Mouse (Mus musculus) kidney, adult 2 months (tissue): ENCODE measurements around the gene Ubqln4. TPM values are rescaled to one million over a fixed set of nuclear protein-coding genes. Genes with fewer than 3 reads are reported as not detected.

Experiments used
- DNase-seq: peaks from one replicate; pipeline ENCODE4 v3.0.0; 2021
- H3K27ac ChIP-seq: fragments of 200-500 bp; 2 replicates; pipeline ENCODE4 v1.5.1; 2012; ENCODE audit warnings: low read depth, low read length, control low read depth, inconsistent platforms; ENCODE audit not compliant: insufficient read depth
- H3K27me3 ChIP-seq: fragments of 200-500 bp; replicated peaks from 2 replicates; pipeline ENCODE4 v1.6.1; 2012; ENCODE audit warnings: mild to moderate bottlenecking, moderate library complexity, low read length, inconsistent platforms; ENCODE audit not compliant: control insufficient read depth, insufficient read depth
- H3K36me3 ChIP-seq: fragments of 200-500 bp; 2 replicates; pipeline ENCODE4 v1.6.1; 2012; ENCODE audit warnings: mild to moderate bottlenecking, moderate library complexity, low read length, inconsistent platforms; ENCODE audit not compliant: control insufficient read depth, insufficient read depth
- H3K4me1 ChIP-seq: fragments of 200-500 bp; 2 replicates; pipeline ENCODE4 v1.6.1; 2011; ENCODE audit warnings: low read length; ENCODE audit not compliant: control insufficient read depth, insufficient read depth
- H3K4me3 ChIP-seq: fragments of 200-500 bp; 2 replicates; pipeline ENCODE4 v1.5.1; 2011; ENCODE audit warnings: mild to moderate bottlenecking, low read depth, low read length, control low read depth; ENCODE audit not compliant: insufficient read depth
- CTCF ChIP-seq: fragments of 200-500 bp; conservative IDR thresholded peaks from 2 replicates; pipeline ENCODE4 v1.5.1; 2011; ENCODE audit warnings: low read depth, mild to moderate bottlenecking, control low read depth, low read length, moderate library complexity, mixed read lengths; ENCODE audit not compliant: insufficient read depth, insufficient read length
- POLR2A ChIP-seq: fragments of 200-500 bp; IDR thresholded peaks from one replicate; pipeline ENCODE4 v1.6.1; 2011; ENCODE audit warnings: low read depth, low read length, control low read depth
- WGBS: fragments of 180-500 bp; shearing (Covaris S2); methylation state at CpG from one replicate; pipeline ENCODE4 v1.1.7; 2018; 5-methylcytosine and 5-hydroxymethylcytosine counted together
- polyA plus RNA-seq: library from polyadenylated mRNA; depleted of rRNA; stranded (reverse); fragments of >200 nt; gene quantifications from 2 replicates; pipeline ENCODE4 v1.2.3, GENCODE M21; 2012

The Ubqln4 gene
- polyA plus RNA-seq, 1 experiment: 59.9 TPM

DNA sequence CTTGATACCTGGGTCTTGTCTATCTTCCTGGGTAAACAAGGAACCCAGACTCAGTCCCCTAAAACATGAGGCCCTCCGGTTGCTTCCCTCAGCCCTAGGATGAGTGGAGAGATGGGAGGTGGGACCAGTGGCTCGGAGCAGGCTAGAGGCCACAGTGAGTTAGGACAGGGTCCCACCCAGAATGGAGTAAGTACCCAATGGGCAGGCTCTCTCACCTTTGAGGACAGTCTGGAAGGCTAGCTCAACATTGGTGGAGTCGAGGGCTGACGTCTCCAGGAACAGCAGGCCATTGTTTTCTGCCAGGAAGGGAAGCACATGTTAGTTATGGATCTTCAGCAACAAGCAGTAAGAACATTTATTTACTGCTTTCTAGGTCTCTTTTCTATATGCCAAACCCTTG lies 11.1 kb upstream of the Ubqln4 start:
- Histone ChIP-seq H3K36me3 (no peaks in the 10 kb centered on the region), H3K27ac (no peak overlapping the region), H3K27me3 (no peaks in the 10 kb centered on the region), H3K4me3 (no peak overlapping the region), H3K4me1 (no peaks in the 10 kb centered on the region)
- DNase-seq: no peak
- 77% methylated on average over 4 of the region's 4 CpGs for WGBS
- no peak for TF ChIP-seq POLR2A
- no peak for TF ChIP-seq CTCF

DNA sequence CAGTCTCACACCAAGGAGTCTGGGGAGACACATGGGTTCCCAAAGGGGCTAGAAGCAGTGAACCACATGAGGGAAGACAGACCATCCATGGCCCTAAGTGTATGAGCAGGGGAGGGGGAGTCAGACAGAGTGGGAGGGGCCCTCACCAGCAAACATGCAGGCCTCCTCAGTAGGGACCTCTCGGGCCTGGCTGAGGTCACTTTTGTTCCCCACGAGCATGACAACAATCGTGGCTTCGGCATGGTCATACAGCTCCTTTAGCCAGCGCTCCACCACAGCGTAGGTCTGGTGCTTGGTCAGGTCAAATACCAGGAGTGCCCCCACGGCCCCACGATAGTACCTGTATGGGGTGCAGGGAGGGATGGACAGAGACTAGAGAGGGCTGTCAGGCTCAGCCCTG lies 10.4 kb upstream of the Ubqln4 start:
- DNase-seq: no peak
- Histone ChIP-seq H3K4me3 (no peak overlapping the region), H3K4me1 (no peaks in the 10 kb centered on the region), H3K27ac (no peak overlapping the region), H3K27me3 (no peaks in the 10 kb centered on the region), H3K36me3 (no peaks in the 10 kb centered on the region)
- 88% methylated on average over 8 of the region's 8 CpGs for WGBS
- TF ChIP-seq CTCF (no peak), POLR2A (no peak)

DNA sequence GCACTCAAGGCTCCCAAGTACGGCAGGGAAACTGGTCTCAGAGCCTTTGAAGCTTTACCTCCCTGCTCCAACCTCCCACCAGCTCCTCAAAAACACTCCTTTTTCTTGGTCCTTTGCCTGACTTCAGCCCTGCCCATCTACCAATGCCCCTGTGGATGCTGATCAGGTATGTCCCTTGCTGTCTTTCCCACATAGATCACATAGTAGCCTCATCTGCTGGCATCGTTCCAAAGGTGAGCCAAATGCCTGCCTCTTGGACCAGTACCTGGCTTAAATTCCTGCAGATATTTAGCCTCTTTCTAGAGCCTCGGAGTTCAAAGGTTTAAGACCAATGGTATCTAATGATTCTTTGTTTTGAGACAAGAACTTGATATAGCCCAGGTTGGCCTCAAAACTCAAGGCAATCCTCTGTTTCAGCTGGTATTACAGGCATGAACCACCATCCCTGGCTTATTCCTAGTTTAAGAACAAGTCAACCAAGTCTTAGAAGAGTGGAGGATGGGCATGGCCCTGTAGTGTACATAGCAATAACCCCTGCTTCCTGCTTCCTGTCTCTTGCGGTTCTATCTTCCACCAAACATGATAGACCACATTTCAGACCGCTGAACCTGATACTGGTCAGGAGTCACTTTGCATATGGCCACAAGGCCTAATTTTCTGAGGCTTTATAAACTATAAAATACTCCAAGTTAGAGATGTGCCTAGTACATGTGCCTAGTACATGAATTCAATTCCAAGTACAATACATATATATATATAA lies 9.7 kb upstream of the Ubqln4 start:
- WGBS: 65% methylated on average over 5 of the region's 5 CpGs
- no peaks in the 10 kb centered on the region for H3K36me3 ChIP-seq
- no peak for DNase-seq

DNA sequence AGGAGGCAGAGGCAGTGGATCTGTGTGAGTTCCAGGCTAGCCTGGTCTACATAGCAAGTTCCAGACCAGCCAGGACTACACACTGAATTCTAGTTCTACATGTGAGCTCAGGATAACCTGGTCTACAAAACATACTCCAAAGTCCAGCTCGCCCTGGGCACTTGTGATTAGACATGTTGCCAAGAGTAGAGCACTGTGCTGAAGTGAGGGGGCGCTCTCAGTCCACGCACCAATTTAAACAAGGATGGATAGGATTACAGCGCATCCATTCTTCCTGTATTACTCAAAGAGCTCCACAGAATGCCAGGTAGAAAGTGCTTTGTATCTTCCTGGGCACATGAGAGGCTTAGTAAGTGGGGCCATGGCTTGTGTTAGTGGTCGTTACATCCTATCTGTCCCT lies 9.0 kb upstream of the Ubqln4 start:
- Histone ChIP-seq H3K27me3 (no peaks in the 10 kb centered on the region), H3K4me3 (no peak overlapping the region), H3K27ac (no peak overlapping the region), H3K4me1 (no peaks in the 10 kb centered on the region), H3K36me3 (no peaks in the 10 kb centered on the region)
- WGBS: 47% methylated on average over 5 of the region's 5 CpGs
- TF ChIP-seq CTCF (peak; percentile 71), POLR2A (no peak)
- DNase-seq: peak; percentile 45

More for the DNA sequence above, 9.7 kb upstream of the Ubqln4 start:
- no peak overlapping the region for H3K27ac ChIP-seq
- TF ChIP-seq POLR2A: no peak
- TF ChIP-seq CTCF: no peak
- no peaks in the 10 kb centered on the region for H3K4me1 ChIP-seq
- no peaks in the 10 kb centered on the region for H3K27me3 ChIP-seq
- H3K4me3 ChIP-seq: no peak overlapping the region

DNA sequence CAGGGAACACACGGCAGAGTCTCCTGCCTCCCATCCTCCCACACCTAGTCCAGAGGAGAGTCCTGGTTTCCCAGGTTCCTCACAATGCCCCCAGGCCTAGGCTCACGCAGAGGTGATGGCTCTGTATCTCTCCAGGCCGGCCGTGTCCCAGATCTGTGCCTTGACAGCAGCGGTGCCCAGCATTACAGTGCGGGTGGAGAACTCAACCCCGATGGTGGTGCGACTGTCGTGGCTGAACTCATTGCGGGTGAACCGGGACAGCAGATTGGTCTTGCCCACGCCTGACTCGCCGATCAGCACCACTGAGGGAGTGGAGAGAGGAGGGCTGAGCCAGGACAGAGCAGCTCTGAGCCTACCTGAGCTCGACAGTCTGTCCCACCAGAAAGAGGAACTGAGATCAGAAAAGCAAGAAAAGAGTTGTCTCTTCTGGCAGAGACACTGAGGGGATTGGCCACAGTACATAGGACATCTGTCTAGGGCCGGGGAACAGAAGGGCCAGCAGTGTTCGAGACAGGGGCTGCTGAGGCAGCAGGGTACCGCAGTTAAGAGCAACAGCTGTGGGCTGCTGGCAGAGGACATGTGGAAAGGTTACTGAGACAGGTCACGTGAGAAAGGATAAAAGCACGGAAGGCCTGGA lies 8.5 kb upstream of the Ubqln4 start:
- WGBS: 67% methylated on average over 20 of the region's 20 CpGs
- H3K4me3 ChIP-seq: no peak overlapping the region
- H3K27ac ChIP-seq: no peak overlapping the region
- H3K27me3 ChIP-seq: no peaks in the 10 kb centered on the region
- no peak for DNase-seq
- H3K36me3 ChIP-seq: no peaks in the 10 kb centered on the region
- TF ChIP-seq POLR2A (no peak), CTCF (no peak)
- no peaks in the 10 kb centered on the region for H3K4me1 ChIP-seq

DNA sequence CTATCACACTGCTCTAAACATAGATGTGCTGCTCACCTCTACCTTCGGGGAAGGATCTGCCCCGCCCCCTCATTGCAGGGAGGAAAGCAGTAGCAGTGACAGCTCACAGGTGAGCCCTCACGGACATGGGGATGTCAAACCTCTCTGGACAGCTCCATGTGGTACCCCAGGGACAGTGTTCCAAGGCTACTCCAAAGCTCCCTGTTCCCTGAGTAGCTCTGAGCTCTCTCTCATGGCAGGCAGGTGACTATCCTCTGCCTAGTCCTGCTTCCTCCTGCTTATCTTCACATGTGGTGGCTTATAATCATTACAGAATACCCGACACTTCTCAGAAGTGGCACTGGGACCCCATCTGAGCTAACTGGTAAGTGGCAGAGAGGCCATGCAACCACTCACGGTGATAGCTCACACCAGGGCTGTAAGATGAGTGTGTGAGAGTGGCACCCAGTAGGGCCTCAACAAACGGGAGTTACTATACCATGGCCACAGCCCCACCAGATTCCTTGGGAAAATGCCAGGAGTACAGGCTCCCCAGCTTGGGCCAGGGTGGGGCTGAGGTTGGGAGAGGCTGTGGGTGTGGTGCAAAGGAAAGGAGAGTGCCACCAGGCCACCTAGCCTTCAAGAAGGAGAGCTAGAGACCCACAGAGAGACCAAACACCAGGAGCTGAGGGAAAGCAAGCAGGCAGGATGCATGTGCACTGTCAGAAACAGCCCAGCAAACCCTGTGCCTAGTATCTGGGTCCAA lies 6.7 kb upstream of the Ubqln4 start:
- 73% methylated on average over 6 of the region's 6 CpGs for WGBS
- DNase-seq: no peak
- Histone ChIP-seq H3K36me3 (no peaks in the 10 kb centered on the region), H3K27me3 (no peaks in the 10 kb centered on the region), H3K4me1 (peaks cover 10% of the 10 kb centered on the region; the same call in 1 of the 2 replicates), H3K4me3 (no peak overlapping the region), H3K27ac (no peak overlapping the region)
- TF ChIP-seq CTCF: no peak
- TF ChIP-seq POLR2A: no peak
